Mouse (Mus musculus): ENCODE results near the gene Tnpo2. TPM values are rescaled to one million over a fixed set of nuclear protein-coding genes. Genes with fewer than 3 reads are reported as not detected.
A peak's percentile ranks its signal among the peaks of the same experiment; 100 is the strongest.

The Tnpo2 gene
- 28.6 and 31.0 TPM in 2 replicates for polyA plus RNA-seq (2015; fragmentation: Nextera tagmentation; extraction: Ambion mirVana)

DNA sequence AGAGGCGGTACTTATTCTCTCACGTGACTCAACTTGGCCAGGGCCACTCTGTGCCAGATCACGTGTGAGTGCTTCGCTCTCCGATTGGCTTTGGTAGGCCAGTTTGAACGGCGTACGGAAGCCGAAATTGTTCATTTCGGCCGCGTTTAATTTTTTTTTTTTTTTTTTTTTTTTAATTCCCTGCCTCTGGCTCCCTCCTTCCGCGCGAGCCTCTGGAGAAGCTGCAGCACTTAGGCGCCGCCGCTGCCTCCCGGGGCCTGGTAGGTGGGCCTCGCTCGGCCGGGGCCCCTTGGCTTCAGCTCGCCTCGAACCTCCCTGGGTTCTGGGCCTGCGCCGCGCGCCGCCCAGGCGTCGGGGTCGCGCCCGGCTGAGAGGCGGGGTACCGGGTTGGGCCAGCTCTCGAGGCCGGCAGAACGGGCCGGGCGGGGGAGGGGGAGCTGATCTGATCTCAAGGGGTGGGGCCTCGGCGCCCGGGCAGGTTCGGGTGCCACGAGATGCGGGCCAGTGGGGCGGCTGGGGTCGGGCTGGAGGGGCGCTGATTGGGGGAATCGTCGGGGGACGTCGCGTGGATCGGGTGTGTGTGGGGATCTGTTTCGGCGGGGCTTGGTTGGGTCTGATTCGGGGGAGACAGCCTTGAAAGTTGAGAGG lies at the start of gene Tnpo2:
Tnpo2 (plus strand) TSS at position 198 of the 648 bp plus-strand sequence.
- peak; percentile 90 for ATAC-seq (ENCODE audit: insufficient read depth, low FRiP score)
- Histone ChIP-seq H3K36me3 (ENCODE audit: control insufficient read depth, insufficient read depth, low read length) (peaks cover 10% of the 10 kb centered on the region; the same call in 1 of the 2 replicates), H3K27ac (ENCODE audit: low read length) (peak within 1 kb of the TSS; percentile 100), H3K4me1 (ENCODE audit: control insufficient read depth, insufficient read depth, low read length) (peaks cover 18% of the 10 kb centered on the region), H3K9ac (ENCODE audit: low read length) (peak within 1 kb of the TSS; percentile 93), H3K9me3 (replicated peaks; ENCODE audit: control insufficient read depth, low read length) (no peaks in the 10 kb centered on the region), H3K4me3 (replicated peaks; ENCODE audit: low read length) (peak within 1 kb of the TSS; percentile 82), H3K4me2 (ENCODE audit: low read depth, low read length) (peak within 1 kb of the TSS; percentile 79), H3K27me3 (ENCODE audit: control insufficient read depth, insufficient read depth, low read length) (no peaks in the 10 kb centered on the region)
- under 1% methylated on average over 59 of the region's 59 CpGs for WGBS

DNA sequence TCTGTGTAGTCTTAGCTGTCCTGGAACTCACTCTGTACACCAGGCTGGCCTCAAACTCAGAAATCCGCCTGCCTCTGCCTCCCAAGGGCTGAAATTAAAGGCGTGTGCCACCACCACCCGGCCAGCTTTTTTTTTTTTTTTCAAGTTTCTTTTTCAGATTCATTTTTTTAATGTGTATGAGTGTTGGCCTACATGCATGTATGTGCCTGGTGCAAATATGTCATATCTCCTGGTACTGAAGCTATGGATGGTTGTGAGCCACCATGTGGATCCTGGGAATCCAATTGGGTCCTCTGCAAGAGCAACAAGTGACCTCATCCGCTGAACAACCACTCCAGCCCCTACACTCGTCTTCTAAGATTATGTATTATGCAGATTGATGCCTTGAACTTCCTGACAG lies 49.3 kb upstream of the Tnpo2 start:
- no peak overlapping the region for H3K4me2 ChIP-seq (ENCODE audit: low read depth, low read length)
- no peaks in the 10 kb centered on the region for H3K27me3 ChIP-seq (ENCODE audit: control insufficient read depth, insufficient read depth, low read length)
- no peaks in the 10 kb centered on the region for H3K36me3 ChIP-seq (ENCODE audit: control insufficient read depth, insufficient read depth, low read length)
- ATAC-seq (ENCODE audit: insufficient read depth, low FRiP score): no peak
- WGBS: 77% methylated on average over 5 of the region's 5 CpGs
- H3K9ac ChIP-seq (ENCODE audit: low read length): no peak overlapping the region
- H3K27ac ChIP-seq (ENCODE audit: low read length): no peak overlapping the region
- no peaks in the 10 kb centered on the region for H3K9me3 ChIP-seq (replicated peaks; ENCODE audit: control insufficient read depth, low read length)
- H3K4me1 ChIP-seq (ENCODE audit: control insufficient read depth, insufficient read depth, low read length): peaks cover 32% of the 10 kb centered on the region
- no peak overlapping the region for H3K4me3 ChIP-seq (replicated peaks; ENCODE audit: low read length)

DNA sequence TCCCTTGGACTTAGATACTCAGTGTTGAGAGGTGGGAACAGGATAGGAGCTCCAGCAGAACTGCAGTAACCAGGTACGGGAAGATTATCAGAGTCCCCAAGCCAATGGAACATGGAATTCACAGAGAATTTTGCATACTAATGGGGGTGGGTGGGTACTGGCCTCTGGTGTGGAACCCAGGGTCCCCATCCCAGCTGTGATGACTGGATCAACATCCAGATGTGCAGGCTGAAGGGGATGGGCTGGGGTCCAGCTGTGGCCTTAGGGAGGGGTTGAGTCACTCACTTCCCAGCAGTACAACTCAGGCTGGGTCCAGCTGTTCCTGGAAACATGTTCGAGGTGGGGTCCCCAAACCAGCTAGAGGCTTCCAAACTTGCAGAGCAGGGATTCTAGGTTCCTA lies 48.8 kb upstream of the Tnpo2 start:
- Histone ChIP-seq H3K4me3 (replicated peaks; ENCODE audit: low read length) (no peak overlapping the region), H3K9ac (ENCODE audit: low read length) (no peak overlapping the region)
- 67% methylated on average over 2 of the region's 2 CpGs for WGBS

DNA sequence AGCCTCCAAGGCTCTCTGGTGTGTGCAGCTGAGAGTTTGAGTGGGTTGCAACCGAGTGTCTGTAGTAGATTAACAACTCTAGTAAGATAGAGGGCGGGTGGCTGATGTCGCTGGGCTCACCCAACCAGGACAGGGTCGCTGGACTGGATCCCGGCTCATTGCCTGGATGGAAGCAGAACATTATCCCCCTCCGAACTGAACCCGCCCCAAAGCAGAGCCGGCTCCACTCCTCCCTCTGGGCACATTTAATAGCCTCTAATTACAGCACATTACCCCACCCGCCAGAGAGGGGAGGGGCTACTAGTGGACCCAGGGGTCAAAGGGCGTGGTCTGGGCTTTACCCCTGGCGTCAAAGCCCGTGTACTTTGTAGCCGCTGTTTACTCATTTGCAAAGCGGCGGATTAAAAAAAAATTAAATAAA lies 47.4 kb upstream of the Tnpo2 start:
- H3K36me3 ChIP-seq (ENCODE audit: control insufficient read depth, insufficient read depth, low read length): no peaks in the 10 kb centered on the region
- peak overlapping the region; percentile 61 for H3K9ac ChIP-seq (ENCODE audit: low read length)
- no peaks in the 10 kb centered on the region for H3K27me3 ChIP-seq (ENCODE audit: control insufficient read depth, insufficient read depth, low read length)
- H3K4me3 ChIP-seq (replicated peaks; ENCODE audit: low read length): peak overlapping the region; percentile 62
- ATAC-seq (ENCODE audit: insufficient read depth, low FRiP score): no peak
- peak overlapping the region; percentile 89 for H3K4me2 ChIP-seq (ENCODE audit: low read depth, low read length)
- H3K9me3 ChIP-seq (replicated peaks; ENCODE audit: control insufficient read depth, low read length): no peaks in the 10 kb centered on the region
- peaks cover 27% of the 10 kb centered on the region for H3K4me1 ChIP-seq (ENCODE audit: control insufficient read depth, insufficient read depth, low read length)
- 11% methylated on average over 15 of the region's 15 CpGs for WGBS
- peak overlapping the region; percentile 87 for H3K27ac ChIP-seq (ENCODE audit: low read length)

More for the DNA sequence above, 48.8 kb upstream of the Tnpo2 start:
- Histone ChIP-seq H3K27me3 (ENCODE audit: control insufficient read depth, insufficient read depth, low read length) (no peaks in the 10 kb centered on the region), H3K27ac (ENCODE audit: low read length) (no peak overlapping the region), H3K9me3 (replicated peaks; ENCODE audit: control insufficient read depth, low read length) (no peaks in the 10 kb centered on the region), H3K4me1 (ENCODE audit: control insufficient read depth, insufficient read depth, low read length) (peaks cover 28% of the 10 kb centered on the region), H3K36me3 (ENCODE audit: control insufficient read depth, insufficient read depth, low read length) (no peaks in the 10 kb centered on the region), H3K4me2 (ENCODE audit: low read depth, low read length) (no peak overlapping the region)
- ATAC-seq (ENCODE audit: insufficient read depth, low FRiP score): no peak

DNA sequence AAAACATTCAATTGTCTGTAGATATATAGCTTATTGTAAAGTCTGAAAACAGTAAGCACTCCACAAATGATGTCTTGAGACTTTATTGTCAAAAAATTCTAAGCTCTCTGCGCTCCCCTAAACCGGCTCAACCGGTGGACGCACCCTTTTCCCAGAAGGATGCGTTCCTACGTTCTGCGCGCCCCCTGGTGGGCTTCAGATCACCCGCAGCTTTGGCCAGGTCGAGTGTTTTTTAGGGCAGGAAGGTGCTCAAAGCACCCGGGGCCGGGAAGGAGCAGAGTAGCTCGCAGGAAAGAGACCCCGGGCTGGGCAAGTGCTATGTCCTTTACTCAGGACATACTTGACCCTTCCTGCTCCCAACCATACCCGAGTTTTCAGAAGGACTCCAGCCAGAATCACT lies 46.9 kb upstream of the Tnpo2 start:
- WGBS: 0% methylated on average over 15 of the region's 15 CpGs
- no peaks in the 10 kb centered on the region for H3K36me3 ChIP-seq (ENCODE audit: control insufficient read depth, insufficient read depth, low read length)
- H3K9ac ChIP-seq (ENCODE audit: low read length): peak overlapping the region; percentile 76
- ATAC-seq (ENCODE audit: insufficient read depth, low FRiP score): peak; percentile 31
- no peaks in the 10 kb centered on the region for H3K27me3 ChIP-seq (ENCODE audit: control insufficient read depth, insufficient read depth, low read length)
- H3K27ac ChIP-seq (ENCODE audit: low read length): peak overlapping the region; percentile 87
- no peaks in the 10 kb centered on the region for H3K9me3 ChIP-seq (replicated peaks; ENCODE audit: control insufficient read depth, low read length)
- peak overlapping the region; percentile 89 for H3K4me2 ChIP-seq (ENCODE audit: low read depth, low read length)
- peak overlapping the region; percentile 62 for H3K4me3 ChIP-seq (replicated peaks; ENCODE audit: low read length)
- H3K4me1 ChIP-seq (ENCODE audit: control insufficient read depth, insufficient read depth, low read length): peaks cover 22% of the 10 kb centered on the region

DNA sequence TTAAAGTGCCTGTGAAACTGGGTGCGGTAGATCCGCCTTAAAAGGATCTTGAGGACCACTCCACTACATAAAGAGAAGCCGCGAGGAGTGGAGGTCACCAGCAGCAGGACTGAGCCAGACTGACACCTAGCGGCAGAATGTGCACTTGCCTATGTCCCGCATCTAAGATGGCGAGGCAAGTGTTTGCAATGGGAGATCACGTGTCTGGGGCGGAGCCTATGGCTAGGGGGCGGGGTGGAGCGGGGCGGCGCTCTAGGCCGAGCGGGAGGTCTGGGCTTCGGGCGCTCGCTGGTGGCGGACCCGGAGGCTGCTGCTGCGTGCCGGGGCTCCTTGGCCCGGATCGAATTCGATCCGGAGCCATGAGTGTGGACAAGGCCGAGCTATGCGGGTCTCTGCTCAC lies 46.4 kb upstream of the Tnpo2 start, which contains the start of gene Hook2:
Hook2 (plus strand) TSS at position 255 of the 400 bp plus-strand sequence.
- under 1% methylated on average over 28 of the region's 28 CpGs for WGBS
- Histone ChIP-seq H3K4me1 (ENCODE audit: control insufficient read depth, insufficient read depth, low read length) (peaks cover 16% of the 10 kb centered on the region), H3K27ac (ENCODE audit: low read length) (peak within 1 kb of the TSS; percentile 95), H3K27me3 (ENCODE audit: control insufficient read depth, insufficient read depth, low read length) (no peaks in the 10 kb centered on the region), H3K9ac (ENCODE audit: low read length) (peak within 1 kb of the TSS; percentile 84), H3K4me2 (ENCODE audit: low read depth, low read length) (peak within 1 kb of the TSS; percentile 89), H3K9me3 (replicated peaks; ENCODE audit: control insufficient read depth, low read length) (no peaks in the 10 kb centered on the region), H3K4me3 (replicated peaks; ENCODE audit: low read length) (peak within 1 kb of the TSS; percentile 62), H3K36me3 (ENCODE audit: control insufficient read depth, insufficient read depth, low read length) (no peaks in the 10 kb centered on the region)
- peak; percentile 92 for ATAC-seq (ENCODE audit: insufficient read depth, low FRiP score)

DNA sequence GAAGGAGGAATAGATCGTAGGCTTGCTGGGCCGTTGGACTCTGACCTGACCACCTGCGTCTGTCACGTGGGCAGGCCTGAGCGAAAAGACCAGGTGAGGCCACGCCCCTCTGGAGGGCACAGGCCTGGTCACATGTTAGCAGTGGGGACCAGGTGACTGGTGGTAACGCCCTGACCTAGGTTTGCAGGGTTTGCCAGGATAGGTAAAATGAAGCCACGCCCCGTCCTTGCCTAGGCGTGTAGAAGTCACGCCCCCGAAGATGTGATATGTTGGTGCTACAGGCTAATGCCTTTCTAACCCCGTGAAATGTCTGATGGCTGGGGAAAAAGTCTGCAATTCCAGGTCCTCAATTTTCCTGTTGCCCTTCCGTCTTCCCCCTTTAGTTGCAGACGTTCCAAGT lies 45.9 kb upstream of the Tnpo2 start:
- peak overlapping the region; percentile 62 for H3K4me3 ChIP-seq (replicated peaks; ENCODE audit: low read length)
- peak overlapping the region; percentile 95 for H3K27ac ChIP-seq (ENCODE audit: low read length)
- 3% methylated on average over 15 of the region's 15 CpGs for WGBS
- H3K4me1 ChIP-seq (ENCODE audit: control insufficient read depth, insufficient read depth, low read length): peaks cover 18% of the 10 kb centered on the region
- H3K4me2 ChIP-seq (ENCODE audit: low read depth, low read length): peak overlapping the region; percentile 89
- H3K9me3 ChIP-seq (replicated peaks; ENCODE audit: control insufficient read depth, low read length): no peaks in the 10 kb centered on the region
- ATAC-seq (ENCODE audit: insufficient read depth, low FRiP score): peak; percentile 84
- H3K36me3 ChIP-seq (ENCODE audit: control insufficient read depth, insufficient read depth, low read length): no peaks in the 10 kb centered on the region
- H3K9ac ChIP-seq (ENCODE audit: low read length): peak overlapping the region; percentile 84
- H3K27me3 ChIP-seq (ENCODE audit: control insufficient read depth, insufficient read depth, low read length): no peaks in the 10 kb centered on the region

DNA sequence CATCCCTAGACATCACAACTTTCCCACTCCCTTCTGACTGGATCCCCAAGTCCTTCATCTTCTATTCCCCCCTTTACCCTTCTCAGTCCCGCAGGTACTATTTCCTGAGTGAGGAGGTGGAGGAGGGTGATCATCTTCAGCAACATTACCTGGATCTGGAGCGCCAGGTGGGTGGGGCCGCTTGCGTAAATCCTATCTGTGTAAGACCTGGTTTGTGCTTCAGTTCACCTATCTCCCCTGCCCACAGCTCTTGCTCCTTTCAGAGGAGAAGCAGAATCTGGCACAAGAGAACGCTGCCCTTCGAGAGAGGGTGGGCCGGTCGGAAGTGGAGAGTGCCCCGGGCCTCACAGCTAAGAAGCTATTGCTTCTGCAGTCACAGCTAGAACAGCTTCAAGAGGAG lies 42.3 kb upstream of the Tnpo2 start:
- Histone ChIP-seq H3K4me2 (ENCODE audit: low read depth, low read length) (no peak overlapping the region), H3K4me3 (replicated peaks; ENCODE audit: low read length) (no peak overlapping the region), H3K27ac (ENCODE audit: low read length) (no peak overlapping the region), H3K4me1 (ENCODE audit: control insufficient read depth, insufficient read depth, low read length) (peaks cover 13% of the 10 kb centered on the region), H3K27me3 (ENCODE audit: control insufficient read depth, insufficient read depth, low read length) (no peaks in the 10 kb centered on the region), H3K9ac (ENCODE audit: low read length) (no peak overlapping the region), H3K9me3 (replicated peaks; ENCODE audit: control insufficient read depth, low read length) (no peaks in the 10 kb centered on the region), H3K36me3 (ENCODE audit: control insufficient read depth, insufficient read depth, low read length) (no peaks in the 10 kb centered on the region)
- WGBS: 88% methylated on average over 9 of the region's 9 CpGs
- ATAC-seq (ENCODE audit: insufficient read depth, low FRiP score): no peak

DNA sequence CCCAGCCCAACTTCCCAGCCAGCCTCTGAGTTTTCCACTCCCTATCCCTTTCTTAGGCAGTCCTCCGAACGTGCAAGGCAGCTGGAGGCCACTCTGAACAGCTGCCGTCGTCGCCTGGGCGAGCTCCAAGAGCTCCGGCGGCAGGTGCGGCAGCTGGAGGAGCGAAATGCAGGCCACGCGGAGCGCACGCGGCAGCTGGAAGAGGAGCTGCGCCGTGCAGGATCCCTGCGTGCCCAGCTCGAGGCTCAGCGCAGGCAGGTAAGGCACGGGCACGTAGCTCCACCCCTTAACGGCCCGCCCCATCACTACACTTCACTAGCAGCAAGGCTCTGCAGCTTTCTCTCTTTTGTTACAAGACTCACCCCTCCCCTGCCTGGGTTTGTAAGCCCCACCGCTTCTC lies 41.0 kb upstream of the Tnpo2 start:
- no peaks in the 10 kb centered on the region for H3K27me3 ChIP-seq (ENCODE audit: control insufficient read depth, insufficient read depth, low read length)
- no peak overlapping the region for H3K4me2 ChIP-seq (ENCODE audit: low read depth, low read length)
- H3K9me3 ChIP-seq (replicated peaks; ENCODE audit: control insufficient read depth, low read length): no peaks in the 10 kb centered on the region
- H3K27ac ChIP-seq (ENCODE audit: low read length): no peak overlapping the region
- no peak for ATAC-seq (ENCODE audit: insufficient read depth, low FRiP score)
- H3K9ac ChIP-seq (ENCODE audit: low read length): no peak overlapping the region
- WGBS: 42% methylated on average over 25 of the region's 25 CpGs
- H3K4me3 ChIP-seq (replicated peaks; ENCODE audit: low read length): no peak overlapping the region
- H3K4me1 ChIP-seq (ENCODE audit: control insufficient read depth, insufficient read depth, low read length): peaks cover 9% of the 10 kb centered on the region; the same call in 1 of the 2 replicates
- H3K36me3 ChIP-seq (ENCODE audit: control insufficient read depth, insufficient read depth, low read length): no peaks in the 10 kb centered on the region
